Mouse (Mus musculus) regulatory T cell (primary cell): Measurements from ENCODE around the gene Shisa8.

Source experiments
- in situ Hi-C: fragments of 300-600 bp; cut with MboI, MseI; formaldehyde crosslinking; loops from one replicate; pipeline ENCODE4 v1.15.1; 2025; ENCODE audit warnings: high pct_unique_total_duplicates

The Shisa8 gene

DNA sequence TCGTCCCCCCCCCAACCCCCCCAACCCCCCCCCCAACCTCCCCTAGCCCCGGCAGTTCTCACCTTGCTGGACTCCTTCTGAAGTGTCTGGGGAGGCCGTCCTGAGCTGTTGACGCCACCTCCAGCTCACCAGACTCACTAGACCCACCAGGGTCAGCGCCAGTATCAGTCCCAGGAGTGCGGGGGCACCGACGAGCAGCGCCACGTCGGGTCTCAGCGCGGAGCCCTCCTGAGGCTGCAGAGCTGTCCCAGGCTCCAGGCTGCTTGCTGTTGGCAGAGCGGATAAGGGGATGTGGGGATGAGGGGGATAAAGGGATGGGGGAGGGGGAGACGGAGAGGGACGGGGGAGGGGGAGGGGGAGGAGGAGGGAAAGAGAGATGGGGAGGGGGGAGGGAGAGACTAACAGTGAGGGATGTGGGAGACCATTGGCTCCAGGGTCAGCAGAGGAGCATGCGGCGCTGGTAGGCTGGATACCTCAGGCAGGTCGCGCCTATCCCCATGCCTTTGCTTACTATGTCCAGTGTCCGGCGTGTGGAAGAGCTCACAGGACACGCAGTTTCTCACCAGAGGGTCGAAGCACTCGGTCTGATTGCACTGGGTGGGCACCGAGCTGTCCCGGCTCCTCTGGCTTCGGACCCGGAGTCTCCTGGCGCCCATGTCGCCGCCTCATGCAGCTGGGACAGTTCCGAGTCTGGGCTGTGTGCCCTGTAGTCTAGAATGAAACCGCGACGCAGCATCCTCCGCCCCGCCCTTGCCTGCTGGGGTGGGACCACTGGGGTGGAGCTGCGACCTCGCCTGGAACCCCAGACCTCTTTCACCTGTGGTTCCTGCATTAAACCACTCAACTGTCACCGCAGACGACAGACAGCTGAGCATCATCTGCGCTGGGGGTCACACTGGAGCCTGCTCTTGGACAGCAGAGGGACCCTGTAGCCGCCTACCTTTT, 11.3 kb upstream of the Shisa8 start, which contains the start of gene Tnfrsf13c:
TSS of gene Tnfrsf13c (minus strand) at position 713 of the 945 bp plus-strand sequence.
- in situ Hi-C loops: no loop called here

DNA sequence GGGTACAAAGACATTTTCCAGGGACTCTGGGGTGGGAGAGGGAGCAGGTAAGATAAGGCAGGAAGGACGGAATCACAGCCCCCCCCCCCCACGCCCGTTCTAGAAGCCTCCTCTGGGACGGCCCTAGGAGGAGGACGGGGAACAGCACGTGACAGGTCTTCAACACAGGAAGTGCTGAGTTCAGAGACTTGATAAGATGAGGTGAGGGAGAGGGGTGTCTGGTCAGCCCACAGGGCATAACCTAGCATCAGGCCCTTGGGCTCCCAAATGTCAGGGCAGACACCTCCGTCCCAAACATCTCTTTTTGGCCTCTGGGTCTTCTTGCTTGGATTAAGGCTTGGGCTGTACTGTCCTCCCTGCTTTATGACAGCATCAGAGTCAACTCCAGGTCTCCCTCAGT, 10.6 kb upstream of the Shisa8 start:
- in situ Hi-C loops: no loop called here

DNA sequence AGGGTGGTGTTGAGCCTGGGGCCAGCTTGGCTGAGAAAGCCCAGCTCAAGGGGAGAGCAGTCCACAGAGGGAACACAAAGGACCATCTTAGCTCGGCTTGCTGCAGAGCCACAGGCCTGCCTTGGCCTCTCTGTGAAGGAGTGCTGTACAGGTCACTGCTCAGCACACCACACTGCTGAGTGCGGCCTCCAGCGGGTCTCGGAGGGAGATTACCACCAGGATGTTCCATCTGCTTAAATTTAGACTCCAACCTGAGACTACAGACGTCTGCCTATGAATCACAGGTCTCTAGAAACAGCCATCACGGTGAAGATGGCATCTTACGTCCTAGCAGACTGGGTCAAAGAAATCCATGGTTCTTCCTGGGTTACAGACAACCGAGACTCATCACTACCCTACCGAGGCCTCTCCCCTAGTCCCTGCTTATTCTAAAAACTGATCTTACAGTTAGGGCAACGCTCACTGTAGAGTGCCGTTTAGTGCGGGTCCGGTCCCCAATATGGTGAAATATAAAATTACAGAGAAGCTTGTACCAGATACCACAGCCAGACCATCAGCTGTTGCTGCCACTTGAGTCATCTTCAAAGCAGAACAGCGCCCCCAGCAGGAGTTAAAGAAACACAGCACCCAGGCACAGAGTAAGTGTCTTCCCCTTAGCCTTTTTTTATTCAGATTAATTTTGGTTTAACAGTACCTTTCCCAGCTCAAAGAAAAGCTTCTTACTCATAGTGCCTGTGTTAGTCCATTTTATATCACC, 8.7 kb upstream of the Shisa8 start:
- in situ Hi-C loops: no loop called here

DNA sequence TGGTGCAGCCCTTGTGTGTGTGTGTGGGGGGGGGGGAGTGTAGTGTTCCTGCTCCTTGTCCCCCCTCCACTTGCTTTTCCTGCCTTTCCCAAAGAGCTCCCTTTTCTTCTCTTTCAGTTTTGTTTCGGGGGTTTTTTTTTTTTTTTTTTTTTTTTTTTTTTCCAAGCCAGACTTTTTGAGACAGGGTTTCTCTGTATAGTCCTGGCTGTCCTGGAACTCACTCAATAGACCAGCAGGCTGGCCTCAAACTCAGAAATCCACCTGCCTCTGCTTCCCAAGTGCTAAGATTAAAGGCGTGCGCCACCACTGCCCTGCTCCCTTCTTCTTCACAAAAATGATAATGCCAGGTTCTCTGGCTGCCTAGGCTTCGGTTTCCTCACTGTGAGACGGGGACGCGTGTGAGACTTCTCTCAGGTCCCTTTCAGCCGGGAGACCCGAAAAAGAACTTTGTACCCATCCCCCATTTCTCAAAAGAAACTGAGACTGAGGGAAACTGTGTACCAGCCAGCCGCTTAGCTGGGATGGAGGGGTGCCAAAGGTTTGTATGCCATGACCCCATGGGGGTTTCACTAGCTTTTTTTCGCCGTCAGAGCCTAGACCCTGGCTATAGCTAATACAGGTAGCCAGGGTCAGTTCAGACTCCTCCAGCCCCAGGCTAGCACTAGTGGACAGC, 7.5 kb upstream of the Shisa8 start:
- in situ Hi-C loops: no loop called here

DNA sequence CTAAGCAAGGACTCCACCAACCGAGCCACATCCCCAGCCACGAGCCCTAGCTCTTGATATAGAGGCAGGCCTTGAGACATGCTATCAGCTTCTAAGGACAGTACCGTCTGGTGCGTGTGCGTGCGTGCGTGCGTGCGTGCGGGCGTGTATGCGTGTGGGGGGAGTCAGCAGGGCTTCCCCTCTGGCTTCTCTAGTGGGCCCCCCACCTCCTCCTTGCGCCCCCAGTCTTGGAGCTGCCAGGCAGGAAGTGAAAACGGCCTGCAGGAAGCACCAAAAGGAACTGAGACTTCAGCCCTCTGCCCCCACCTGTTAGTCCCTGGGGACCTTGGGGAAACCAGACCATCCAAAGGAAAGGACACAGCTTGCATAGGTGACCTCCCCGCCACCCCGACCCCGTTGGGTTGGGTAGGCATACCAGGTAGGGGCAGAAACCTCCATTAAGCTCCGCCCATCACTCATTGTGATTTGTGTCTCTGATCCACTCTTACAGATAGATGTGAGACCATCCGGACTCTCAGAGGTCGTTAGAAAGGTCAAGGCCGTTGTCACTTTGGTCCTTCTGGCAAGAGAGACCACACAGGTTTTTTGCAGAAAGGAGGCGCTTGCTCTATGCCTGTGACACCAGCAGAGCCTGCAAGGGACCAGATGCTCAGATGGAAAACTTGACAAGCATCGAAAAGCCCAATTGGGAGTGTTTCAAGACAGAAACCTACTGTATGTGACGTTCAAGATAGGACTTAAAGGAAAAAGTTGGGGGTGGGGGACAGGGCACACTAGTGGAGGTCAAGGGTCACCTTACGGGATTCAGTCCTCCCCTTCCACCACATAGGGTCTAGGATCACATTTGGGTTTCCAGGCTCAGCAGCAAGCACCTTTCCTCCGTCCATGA, 6.4 kb upstream of the Shisa8 start:
- in situ Hi-C loops: no loop called here

DNA sequence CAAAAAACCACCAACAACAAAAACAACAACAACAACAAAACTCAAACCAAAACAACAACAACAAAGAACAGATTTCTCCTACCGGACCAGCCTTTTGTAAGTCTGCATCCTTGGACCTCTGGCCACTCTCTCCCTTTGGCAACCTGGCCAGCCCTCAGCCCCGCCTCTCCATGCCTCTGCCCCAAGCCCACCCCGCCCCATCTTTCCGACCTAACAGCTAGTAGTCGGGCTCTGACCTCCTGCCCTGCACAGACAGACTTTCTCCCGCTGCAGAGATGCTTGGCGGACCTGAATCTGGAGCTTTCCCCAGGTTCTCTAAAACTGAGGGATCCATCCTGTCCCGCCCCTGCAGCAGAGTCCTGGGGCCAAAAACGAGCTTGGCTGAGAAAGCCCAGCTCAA, 5.4 kb upstream of the Shisa8 start:
- in situ Hi-C loops: no loop called here

DNA sequence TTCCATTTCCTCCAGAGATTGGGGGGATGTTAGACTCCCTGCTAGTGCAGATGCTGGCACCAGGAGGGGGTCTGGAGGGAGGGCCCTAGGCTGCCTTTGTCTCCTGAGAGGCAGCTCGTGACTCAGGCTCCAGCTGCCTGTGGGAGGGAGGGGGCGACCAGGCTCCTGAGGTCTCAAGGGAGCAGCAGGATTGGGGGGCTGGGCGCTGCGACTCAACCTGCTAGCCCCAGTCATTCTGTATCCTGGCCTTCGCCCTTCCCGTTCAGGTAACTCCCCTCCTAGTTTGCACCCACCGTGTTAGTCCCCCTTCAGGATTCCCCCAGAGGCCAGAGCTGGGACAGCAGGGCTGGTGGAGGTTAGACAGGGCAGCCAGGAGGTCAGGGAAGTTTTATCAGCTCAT, 4.4 kb upstream of the Shisa8 start:
- in situ Hi-C loops: no loop called here

DNA sequence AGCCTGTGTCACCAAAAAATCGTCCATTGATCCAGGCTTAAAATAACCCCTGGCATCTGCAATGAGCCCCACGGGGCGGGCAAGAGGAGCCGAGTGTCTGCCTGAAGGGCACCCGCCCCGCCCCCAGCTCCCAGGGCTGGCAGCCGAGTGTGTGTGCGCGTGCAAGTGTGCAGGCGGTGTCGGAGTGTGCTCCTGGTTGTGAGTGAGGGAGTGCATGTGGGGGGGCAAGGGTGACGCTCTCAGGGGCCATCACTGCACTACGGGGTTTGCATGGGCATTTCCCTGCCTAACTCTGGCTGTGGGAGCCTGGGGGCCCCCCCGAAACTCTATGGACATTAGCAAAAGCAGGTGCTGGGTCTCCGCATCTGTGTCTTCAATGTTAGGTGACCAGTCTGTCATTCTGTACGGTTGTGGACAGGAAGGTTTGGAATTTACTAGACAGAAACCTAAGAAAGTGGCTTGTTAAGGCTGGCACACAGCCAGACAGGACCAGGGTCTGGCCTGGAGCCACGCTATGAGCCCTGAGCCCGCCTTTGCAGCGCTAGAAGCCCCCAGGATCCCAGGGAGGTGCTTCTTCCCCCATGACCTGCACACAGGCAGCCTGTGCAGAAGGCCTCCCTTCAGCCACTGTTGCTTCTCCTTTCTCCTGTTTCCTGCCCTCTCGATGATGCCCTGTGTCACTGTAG, 3.7 kb upstream of the Shisa8 start:
- in situ Hi-C loops: no loop called here

DNA sequence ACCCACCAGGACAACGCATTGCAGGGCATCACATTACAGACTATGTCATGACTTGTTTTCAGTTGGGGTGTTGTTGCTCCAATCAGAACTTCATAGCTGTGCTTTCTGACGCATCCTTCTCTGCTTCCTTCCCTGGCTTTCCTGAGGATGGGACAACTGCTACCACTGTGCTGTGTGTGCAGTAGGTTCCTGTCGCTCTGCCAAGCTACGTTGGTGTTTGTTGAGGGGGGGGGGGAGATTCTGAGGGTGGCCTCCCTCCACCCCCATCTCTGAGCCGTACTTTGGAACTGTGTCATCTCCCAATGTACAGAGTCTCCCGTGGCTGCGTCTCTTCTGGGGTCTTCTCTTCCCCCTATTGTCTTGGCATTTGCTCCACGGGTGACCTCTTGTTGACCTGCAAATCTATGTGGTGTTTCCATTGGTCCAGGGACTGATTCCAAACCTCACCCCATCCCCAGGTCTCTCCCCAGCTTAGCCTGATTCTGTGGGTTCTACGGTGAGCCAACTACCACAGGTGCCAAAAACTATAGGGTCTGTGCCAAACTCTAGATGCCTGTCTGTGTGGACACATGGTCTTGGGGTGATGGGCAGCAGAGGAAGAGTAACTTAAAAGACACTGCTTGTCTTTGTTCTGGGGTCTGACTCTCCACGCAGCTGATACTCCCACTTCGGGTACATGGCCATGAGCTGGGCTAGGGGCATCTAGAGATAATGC, 2.9 kb upstream of the Shisa8 start:
- in situ Hi-C loops: no loop called here

DNA sequence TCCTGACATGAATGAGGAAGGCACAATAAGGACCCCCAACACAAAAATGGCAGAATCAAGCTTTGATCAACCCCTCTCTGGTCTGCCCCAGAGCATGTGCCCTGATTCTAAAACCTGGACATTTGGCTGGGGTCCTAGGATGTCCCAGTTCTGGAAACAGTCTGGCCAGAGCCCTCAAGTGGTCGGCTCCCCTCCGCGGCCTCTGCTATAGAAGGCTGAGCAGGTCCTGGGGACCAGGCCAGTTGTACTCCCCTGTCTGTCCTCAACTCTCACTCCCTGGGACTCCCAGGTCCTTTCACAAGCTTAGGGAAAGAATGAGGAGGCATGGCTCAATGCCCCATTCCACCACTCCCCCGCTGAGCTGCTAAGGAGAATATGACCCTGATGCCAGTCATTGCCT, 607 bp upstream of the Shisa8 start:
- in situ Hi-C loops: no loop called here

DNA sequence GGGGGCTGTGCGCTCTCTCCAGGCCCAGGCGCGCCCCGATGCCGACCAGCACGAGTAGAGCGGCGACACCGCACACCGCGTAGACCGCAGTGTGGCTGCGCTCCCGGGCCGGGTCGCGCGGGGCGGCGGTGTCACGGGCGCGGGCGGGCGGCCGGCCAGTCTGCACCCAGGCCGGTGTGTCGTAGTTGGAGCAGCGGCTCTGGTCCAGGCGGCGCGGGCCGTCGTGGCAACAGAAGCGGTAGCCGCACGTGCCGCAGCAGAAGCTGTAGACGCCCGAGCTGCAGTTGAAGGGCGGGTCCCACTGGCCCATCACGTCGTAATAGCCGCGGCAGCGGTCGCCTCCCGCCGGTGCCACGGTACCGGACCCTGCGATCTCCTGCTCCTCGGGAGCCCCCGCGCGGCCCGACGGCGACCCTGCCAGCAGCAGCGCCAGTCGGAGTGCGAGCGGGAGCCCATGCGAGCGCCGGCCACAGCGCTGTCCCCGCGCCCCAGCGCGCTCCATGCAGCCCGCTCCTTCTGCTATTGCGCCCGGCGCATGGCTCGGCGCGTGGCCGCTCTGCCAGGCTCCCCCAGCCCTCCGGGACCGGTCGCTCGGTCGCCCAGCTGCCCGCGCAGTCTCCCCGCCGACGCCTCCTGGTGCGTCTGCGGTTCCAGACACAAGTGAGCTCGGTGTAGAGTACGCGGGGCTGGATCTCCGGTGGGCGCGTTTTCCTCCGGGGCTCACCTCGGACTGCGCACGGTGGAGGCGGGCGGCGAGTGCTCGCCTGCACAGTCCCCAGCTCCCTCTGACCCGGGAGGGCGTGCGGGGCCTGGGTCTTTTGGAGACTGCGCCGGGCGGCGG, 484 bp downstream of the Shisa8 start:
- in situ Hi-C loops: no loop called here

DNA sequence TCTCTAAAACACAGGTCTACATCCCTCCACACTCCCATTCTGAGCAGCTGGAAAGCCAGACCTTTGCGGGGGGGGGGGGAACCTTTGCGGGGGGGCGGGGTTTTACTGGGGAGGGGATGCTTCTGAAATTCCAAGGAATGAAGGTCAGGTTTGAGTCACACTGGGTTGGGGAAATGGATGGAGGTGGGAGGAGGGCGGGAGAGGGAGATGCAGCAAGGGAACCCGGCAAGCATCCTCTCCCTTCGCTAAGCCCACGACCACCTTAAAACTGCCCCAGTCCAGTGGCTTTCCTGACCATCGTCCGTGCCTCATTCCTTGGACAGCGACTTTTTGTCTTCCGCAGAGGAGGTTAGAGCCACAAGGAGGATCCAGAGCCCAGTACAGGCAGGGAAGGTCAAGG, 1.3 kb downstream of the Shisa8 start:
- in situ Hi-C loops: no loop called here

DNA sequence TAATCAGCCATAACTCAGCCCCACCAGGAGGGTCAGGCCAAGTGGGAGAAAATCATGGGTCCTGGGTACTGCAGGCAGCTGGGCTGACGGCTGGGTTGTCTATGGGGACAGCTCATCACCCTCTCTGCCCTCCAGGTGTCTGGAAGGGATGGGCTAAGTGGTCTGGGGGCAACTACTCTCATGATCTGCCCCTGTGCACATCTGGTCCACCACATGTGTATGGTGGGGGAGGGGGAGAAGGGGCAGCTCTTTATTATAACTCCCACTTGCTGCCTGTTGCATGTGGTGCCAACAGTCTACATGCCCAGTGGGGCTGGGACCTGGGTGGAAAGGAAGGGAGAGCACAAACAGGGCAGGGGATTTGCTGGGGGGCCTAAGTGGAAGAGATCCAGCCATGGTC, 1.8 kb downstream of the Shisa8 start:
- in situ Hi-C loops: no loop called here

DNA sequence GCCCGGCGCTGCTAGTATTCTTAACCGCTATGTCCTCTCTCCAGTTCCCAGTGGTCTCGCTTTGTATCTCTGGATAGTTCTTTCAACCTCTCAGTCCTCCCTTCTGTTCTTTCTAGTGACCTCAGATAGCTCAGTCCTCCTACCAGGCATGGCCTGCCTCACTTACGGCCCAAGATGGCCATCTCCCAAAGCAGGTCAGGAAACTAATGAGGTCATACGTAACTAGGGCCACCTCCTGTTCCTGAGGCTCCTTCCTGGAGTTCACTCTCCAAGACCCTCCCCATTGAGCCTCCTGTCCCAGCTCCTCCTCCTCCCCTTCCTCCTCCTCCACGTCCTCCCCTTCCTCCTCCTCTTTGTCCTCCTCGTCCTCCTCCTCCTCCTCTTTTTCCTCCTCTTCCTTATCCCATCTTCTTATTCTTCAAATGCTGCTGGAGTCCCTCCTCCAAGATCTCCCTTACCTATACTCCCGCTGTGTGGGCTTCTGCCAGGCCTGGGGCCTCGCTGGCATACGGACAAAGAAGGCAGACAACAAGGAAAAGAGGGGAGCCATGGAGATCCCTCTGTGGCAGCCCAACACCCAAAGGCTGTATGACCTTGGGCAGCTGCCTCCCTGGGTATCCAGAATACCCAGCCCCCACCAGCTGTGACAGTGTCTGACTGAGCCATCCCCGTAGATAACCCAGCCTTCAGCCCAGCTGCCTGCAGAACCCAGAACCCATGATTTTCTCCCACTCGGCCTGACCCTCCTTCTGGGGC, 3.1 kb downstream of the Shisa8 start:
- in situ Hi-C loops: no loop called here

DNA sequence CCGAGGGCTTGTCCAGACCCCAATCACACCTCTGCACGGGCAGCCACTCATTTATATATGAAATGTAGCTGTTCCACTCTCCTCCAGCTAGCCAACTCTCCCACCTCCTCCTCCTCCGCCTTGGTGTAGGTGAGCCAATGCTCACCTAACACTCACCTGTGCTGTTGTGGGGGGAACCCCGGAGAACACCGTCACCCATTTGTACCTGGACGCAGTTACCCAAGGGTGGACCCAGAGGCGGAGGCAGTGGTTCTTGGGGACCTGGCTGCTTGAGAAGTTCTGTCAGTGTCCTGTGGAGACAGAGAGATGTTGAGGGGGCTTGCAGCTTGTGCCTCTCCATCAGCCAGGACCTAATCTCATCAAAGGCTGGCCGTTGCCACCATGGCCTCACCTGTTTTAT, 4.3 kb downstream of the Shisa8 start:
- in situ Hi-C loops: no loop called here

DNA sequence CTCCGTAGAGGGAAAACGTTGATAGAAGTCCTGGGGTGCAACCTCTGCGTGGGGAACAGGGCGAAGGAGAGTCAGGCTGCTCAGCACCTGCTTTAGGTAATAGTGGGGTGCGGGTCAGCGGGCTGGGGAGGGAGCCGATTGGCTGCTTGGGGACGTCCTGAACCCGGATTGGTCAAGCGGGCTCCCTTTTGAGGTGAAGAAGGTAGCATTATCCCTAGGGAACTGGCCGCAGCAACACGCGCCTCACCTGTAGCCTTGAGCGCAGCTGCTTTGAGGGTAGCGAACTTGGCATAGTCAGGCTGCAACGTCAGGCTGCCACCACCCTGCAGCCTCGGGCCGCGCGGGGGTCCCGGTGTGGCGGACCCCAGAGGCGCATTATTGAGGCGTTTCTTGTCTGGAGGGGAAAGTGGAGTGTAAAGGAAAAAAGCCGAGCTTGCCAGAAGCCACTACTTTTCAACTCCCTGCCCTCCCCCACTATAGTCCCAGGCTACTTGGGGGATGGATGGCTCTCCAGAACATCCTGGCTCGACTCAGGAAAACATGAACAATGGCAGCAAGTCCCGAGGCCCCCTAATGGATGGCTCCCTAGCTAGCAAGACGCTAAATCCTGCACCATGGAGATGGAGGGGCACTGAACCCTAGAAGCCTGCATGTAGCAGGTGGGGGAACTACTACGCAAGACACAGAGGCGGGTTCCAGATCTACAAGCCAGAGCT, 5.0 kb downstream of the Shisa8 start:
- in situ Hi-C loops: no loop called here

DNA sequence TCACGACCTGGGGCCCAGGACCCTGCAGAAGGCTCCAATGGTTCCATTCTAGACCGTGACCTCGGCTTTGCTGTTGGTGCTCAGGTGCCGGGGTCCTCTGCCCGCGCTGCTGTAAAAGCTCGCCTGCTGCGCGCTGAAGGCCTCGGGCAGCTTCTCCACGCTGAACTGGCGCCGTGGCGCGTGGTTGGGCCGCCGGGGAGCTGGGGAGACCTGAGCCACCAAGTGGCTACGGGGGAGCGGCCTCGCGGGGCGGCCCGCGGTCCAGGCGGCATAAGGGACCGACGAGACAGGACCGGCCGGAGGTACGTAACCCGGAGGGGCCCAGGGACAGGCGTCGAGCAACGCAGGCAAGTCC, 5.5 kb downstream of the Shisa8 start:
- in situ Hi-C loops: no loop called here
